Mouse (Mus musculus) heart, postnatal 14 days (tissue): ENCODE measurements around the gene Slit2. TPM values are rescaled to one million over a fixed set of nuclear protein-coding genes. Genes with fewer than 3 reads are reported as not detected.

Experiments used
- DNase-seq, 2 experiments: peaks; one replicate each; pipeline ENCODE4 v3.0.0; 2021 to 2022
- intact Hi-C: fragments of 180-260 bp; cut with DNase I; formaldehyde crosslinking; loops from one replicate; pipeline ENCODE4 v1.15.1; 2025
- total RNA-seq, 2 experiments: library from RNA; stranded (reverse); gene quantifications; 2 replicates each; pipeline ENCODE4 v1.2.3; 2021

Gene Slit2
- total RNA-seq, 2 experiments from 2014 or later, result 6.2 to 6.8 TPM

GRCm38 (mm10) chr5:48048986-48049751, 66.2 kb downstream of the Slit2 start:
- DNase-seq, result no peak
- intact Hi-C loops, result loop anchor here (10.0 kb wide), 1 partner anchor 296 kb away; no protein-coding TSS in a partner anchor

GRCm38 (mm10) chr5:48050637-48051314, 67.8 kb downstream of the Slit2 start:
- DNase-seq, result no peak
- intact Hi-C loops, result no loop called here

GRCm38 (mm10) chr5:48058612-48059011, 75.7 kb downstream of the Slit2 start:
- no peak for DNase-seq
- intact Hi-C loops, result no loop called here

DNA sequence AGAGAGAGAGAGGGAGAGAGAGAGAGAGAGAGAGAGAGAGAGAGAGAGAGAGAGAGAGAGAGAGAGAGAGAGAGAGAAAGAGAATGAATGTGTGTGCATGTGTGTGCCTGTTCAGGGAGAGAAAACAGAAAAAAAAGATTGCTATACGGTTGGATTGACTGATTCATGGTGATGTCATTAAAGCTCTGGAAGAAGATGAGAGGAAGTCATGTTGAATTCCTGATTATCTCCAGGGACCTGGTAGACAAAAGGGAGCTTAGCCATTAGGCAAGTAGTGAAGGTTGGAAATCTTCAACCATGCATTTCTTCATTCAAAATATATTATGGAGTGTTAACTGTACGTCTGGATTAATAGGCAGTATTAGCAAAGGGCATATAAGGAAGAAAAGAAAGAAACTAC, 77.8 kb downstream of the Slit2 start:
- no peak for DNase-seq
- intact Hi-C loops, result no loop called here

DNA sequence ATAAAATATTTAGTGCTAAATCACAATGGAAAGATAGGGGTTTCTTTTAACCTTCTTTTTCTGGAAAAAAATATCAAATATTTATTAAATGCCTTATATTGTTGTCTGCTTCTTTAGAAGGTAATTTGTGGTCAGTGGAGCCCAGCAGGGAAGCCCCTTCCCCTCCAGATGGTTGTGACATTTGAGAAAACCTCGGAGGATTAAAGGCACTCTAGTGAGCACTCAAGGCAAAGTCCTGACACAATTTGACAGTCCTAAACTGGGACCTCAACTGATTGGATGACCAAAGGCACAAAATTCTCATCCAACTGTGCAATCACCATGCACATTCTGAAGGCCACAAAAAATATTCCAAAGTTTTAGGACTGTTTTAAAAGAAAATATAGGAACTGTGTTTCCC, 95.8 kb downstream of the Slit2 start:
- intact Hi-C loops, result no loop called here
- no peak for DNase-seq

DNA sequence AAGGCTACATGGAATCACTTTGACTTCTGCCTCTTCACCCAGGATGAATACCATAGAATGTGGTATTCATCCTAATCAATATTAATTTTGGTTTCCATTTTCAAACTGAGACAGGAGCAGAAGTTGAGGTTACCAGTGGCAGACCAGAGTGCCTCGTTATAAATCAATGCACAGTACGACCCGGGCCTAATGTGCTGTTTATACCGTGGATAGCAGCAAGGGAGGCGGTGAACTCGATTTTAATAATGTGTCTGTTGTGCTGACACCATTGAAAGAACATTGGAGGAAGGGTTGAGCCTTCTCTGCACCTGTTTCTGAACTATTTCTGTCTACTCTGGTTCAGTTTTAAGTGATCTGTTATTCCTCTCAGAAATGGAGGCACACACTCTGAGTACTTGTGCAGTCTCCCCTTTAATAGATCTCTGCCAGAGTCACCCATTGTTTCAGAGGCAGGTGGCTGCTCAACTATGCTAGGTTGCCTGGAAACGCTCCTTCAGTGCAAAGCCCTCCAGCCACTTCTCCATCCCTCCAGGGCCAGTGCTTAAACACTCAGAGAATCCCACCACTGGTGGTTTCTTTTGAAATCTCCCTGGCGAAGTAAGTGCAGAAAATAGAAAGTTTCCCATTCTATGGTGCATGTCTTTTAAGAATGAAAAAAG, 98.4 kb downstream of the Slit2 start:
- intact Hi-C loops, result no loop called here
- DNase-seq, result no peak

DNA sequence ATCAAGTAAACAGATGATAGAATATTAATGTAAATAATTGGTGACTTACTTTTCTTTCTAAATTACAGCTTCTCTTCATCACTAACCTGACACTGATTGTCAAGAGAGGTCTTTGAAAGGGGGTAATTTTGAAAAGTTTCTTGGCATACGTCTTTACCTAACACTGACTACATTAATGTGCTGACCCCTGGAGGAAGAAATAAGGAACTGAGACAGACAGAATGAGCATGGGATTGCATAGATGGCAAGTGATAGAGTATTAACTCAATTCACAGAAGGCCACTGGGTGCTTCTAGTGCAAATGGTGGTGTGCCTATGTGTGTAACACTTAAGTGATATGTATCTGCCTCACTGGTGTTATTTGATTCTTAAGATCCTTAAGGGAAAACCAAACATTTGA, 130.5 kb downstream of the Slit2 start:
- DNase-seq, result no peak
- intact Hi-C loops, result no loop called here

DNA sequence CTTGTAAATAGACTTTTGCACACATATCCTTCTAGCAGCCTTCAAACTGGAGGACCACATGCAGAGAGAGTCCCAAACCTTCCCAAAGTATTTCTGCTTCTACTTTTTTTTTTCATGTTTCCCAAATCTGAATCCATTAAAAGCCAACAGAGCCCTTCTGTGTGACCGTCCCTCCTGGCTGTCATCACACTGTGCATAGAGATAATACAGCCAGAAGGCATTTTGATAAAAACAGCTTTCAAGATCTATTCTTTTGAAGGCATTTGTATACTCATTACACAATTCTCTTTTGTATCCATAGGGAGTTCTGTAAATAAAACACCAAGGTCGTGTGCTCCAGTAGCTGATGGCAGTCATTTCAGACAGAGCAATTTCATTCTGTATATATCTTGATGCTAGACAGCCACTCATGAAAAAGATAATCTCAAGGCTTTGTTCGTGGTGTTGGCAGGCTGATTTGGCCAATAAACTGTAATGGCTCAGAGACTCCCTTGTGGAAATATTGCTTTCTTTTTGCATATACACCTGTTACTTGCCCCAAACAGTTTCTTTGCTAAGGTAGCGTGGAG, 132.1 kb downstream of the Slit2 start:
- intact Hi-C loops, result no loop called here
- no peak for DNase-seq

- no peak for DNase-seq
- intact Hi-C loops, result no loop called here
These were observed 139.7 kb downstream of the Slit2 start for GRCm38 (mm10) chr5:48122651-48123050.

DNA sequence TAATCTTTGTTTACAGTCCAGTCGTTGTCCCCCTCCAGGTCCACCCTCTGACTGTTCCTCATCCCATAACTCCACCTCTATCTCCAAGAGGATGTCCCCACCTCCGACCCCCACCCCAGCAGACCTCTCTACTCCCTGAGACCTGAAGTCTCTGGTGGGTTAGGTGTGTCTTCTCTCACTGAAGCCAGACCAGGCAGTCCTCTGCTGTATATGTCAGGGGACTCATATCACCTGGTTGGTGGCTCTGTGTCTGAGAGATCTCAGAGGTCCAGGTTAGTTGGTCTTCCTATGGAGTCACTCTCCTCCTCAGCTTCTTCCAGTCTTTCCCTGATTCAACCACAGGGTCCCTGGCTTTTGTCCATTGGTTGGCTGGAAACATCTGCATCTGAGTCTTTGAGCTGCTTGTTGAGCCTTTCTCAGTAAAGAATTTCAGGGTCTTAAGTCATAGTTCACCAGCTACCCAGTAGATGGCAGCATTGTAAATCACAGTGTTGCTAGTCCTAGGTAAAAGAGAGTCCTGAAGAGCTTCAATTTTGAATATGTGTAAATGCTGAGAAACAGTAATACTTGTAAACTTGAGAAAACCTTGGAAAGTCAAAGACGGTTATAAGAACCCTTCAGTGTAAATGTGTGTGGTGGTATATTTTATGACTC, 143.0 kb downstream of the Slit2 start:
- DNase-seq, result peak in 1 of 2 experiments; percentile 32

GRCm38 (mm10) chr5:48129981-48130380, 147.0 kb downstream of the Slit2 start:
- intact Hi-C loops, result loop anchor here (5.0 to 10.0 kb wide), 3 partner anchors 93 to 1685 kb away; no protein-coding TSS in a partner anchor
- no peak for DNase-seq

More for the DNA sequence above, 143.0 kb downstream of the Slit2 start:
- intact Hi-C loops, result loop anchor here (2.0 kb wide), 1 partner anchor 217 kb away; no protein-coding TSS in a partner anchor

GRCm38 (mm10) chr5:48136571-48136970, 153.6 kb downstream of the Slit2 start:
- intact Hi-C loops, result loop anchor here (10.0 kb wide), 2 partner anchors 1122 to 1692 kb away; no protein-coding TSS in a partner anchor

GRCm38 (mm10) chr5:48138849-48139487, 156.0 kb downstream of the Slit2 start:
- peak in 1 of 2 experiments; percentile 25 for DNase-seq
- intact Hi-C loops, result loop anchor here (2.0 to 10.0 kb wide), 3 partner anchors 96 to 1694 kb away; no protein-coding TSS in a partner anchor

More at GRCm38 (mm10) chr5:48136571-48136970, 153.6 kb downstream of the Slit2 start:
- DNase-seq, result peak; percentile 5 to 35

DNA sequence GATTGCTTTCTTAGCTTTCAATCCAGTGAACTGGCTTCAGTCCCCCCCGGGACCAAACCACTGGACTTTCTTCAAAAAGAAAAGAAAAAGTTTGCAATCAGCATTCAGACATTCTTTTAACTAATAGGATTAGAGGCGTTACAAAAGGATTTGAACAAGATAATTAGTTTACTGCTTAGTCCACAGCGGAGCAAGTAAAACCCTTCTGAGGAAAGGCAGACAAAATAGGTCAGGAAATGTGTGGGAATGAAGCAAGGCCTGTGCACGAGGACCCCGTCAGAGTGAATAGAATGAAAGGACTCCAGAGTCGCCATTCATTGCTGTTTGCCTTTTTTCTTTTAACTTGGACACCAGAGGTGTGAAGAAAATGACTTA, 156.5 kb downstream of the Slit2 start:
- intact Hi-C loops, result loop anchor here (2.0 to 10.0 kb wide), 3 partner anchors 95 to 1695 kb away; no protein-coding TSS in a partner anchor
- no peak for DNase-seq

DNA sequence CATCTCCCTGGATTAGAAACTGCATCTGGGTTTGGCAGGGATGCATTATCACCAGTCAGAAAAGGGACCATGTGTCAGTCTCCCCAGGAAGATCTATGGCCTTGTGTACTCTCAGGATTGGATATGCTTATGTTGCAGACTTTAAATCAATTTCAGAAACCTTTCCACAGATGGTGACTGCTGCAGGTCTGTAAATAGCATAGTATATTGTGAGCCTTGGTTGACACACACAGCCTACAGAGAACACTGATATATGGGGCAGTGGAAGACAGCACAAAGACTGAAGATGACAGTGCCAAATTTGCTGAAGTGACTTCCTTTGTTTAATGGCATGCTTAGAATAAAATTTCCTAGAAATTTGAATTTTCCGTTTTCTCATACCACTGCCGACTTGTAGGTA, 163.1 kb downstream of the Slit2 start:
- intact Hi-C loops, result no loop called here
- DNase-seq, result no peak

DNA sequence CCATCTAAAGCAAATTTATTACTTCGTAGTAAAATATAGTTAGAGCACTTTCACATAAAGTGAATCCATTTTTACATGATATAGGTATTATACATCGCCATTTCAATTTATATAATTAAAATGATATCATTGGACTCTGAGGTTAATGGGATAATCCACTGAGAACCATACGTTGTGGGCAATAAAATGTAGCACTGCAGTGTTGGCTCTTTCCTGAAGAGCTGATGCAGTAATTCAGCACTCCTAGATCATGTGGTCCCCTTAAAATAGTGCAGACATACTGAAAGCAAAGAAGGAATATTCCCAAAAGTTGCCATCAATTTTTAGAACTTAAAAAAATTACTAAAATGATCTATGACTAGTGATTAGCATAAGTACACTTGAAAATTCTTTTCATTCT, 177.9 kb downstream of the Slit2 start:
- DNase-seq, result no peak
- intact Hi-C loops, result no loop called here

GRCm38 (mm10) chr5:48181646-48182302, 198.8 kb downstream of the Slit2 start:
- DNase-seq, result no peak
- intact Hi-C loops, result no loop called here

DNA sequence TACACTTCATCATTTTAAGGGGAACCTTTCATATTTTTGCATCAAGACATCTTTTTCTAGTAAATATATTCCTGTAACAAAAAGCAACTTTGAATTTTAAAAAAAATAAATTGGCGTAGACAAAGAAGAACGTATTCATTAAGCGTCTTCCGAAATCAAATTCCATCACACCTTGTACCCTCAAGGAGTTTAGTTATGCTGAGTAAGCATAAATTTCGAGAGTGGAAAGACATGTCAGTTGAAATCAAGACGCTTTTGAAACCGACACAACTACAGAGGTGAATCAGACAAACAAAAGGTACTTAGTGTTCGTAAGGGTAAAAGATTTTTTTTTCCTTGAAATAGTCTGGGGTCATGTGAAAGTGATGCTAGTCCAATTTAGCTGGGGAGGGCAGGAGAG, 201.4 kb downstream of the Slit2 start:
- DNase-seq, result no peak
- intact Hi-C loops, result no loop called here

DNA sequence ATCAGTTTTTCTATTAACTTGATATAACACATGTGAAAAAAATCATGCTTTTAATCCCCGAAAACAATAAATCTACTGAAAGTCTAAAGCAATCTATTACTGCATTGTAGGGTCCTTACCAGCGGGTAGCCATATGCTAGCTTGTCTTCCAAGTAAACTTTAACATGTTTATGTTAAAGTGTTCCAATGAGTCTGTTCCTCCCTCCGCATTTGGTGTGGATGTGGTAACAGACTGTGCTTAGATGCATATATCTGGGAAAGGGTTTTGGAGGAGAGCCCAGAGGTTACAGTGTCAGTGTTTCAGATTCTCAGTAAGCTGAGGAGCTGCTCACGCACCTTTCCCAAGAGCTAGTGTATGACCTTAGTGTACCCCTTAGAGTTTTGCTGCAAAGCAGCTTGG, 204.9 kb downstream of the Slit2 start:
- DNase-seq, result no peak
- intact Hi-C loops, result no loop called here
